Mouse (Mus musculus) liver, adult 2 months (tissue): ENCODE results near the gene Trpv4.

Experiments used
- CTCF ChIP-seq: fragments of 200-500 bp; IDR thresholded peaks from 2 replicates; pipeline ENCODE4 v1.5.1; 2011; ENCODE audit warnings: low read depth, low read length, control low read depth
- POLR2A ChIP-seq: fragments of 200-500 bp; IDR thresholded peaks from 2 replicates; pipeline ENCODE4 v1.6.1; 2011; ENCODE audit warnings: low read length, control low read depth; ENCODE audit not compliant: insufficient read depth; ENCODE audit errors: extremely low read depth

DNA sequence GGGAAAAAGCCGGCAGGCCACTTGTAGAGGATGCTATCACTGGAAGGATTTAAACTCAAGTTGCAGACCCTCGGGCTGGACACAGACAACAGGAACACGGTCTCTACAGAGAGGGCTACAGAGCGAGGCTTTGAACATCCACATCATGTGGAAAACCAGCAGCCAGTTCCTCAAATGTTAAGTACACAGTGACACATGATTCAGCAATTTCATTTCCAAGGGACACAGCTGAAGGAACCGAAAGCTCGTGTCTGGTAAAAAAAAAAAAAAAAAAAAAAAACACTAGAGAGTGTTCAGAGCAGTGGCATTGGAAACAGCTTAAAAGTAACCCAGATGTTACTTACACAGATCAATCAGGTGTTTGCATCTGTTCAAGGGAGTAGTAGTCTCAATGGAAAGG is 2.8 kb upstream of the Trpv4 start:
- no peak for TF ChIP-seq CTCF
- no peak for TF ChIP-seq POLR2A
